Mouse (Mus musculus): ENCODE measurements around the gene Fbxo48.

DNA sequence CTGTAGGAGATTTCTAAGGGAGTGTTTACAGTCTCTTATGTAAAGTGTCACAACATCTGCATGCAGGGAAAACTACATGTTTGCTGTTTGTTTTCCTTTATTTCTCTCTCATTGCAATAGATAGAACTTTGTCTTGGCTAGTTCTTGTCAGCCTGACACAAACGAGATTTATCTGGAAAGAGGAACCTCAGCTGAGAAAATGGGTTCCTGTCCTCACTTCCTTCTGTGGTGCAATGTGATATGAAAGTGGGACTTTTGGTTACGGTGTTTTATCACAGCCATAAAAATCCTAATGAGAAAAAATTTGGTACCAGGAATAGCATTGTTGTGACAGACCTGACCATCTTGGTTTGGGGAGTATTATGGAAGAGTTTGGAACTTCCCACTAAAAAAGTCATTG lies 18.5 kb downstream of the Fbxo48 start:
- TF ChIP-seq CTCF (IDR thresholded peaks at IDR 0.05; ENCODE audit: borderline replicate concordance, control insufficient read depth, extremely low read depth, insufficient read depth, low read length, poor library complexity), result no peak
- TF ChIP-seq POLR2A (IDR thresholded peaks at IDR 0.05; ENCODE audit: control insufficient read depth, extremely low read depth, insufficient read depth, low read length, poor library complexity), result no peak

Measured in thymus, adult 2 months (tissue).